20 mouse cellular contexts compared by ENCODE assay signal in genomic region chr13:106746823-106747222, GRCm38 (mm10).
DNase-seq lines count a peak whose midpoint lies in the region; TF ChIP-seq lines count a peak whose summit lies in the region.
"Had no signal": no experiment of that assay in that cellular context is flagged by ENCODE, and none has a peak within 500 bp of the region (broad histone marks: within the 10 kb centered on the region; RNA-seq: fewer than 3 reads in every experiment).

No protein-coding gene starts in this region.

- DNase-seq in heart, adult 11 months, result peak; percentile 37
- DNase-seq in heart, postnatal 36 days, result no peak
- DNase-seq in kidney, postnatal 36 days, result peak; percentile 8 to 33
- DNase-seq in kidney, adult 18-20 months, result no peak
- no peak for DNase-seq in testis, postnatal 10 days (ENCODE audit: low spot score)
- DNase-seq in lung, postnatal 36 days, result no peak
- DNase-seq: adrenal gland, adult 8-10 months; adrenal gland, postnatal 36 days; cerebellum, adult 11 months; cerebellum, adult 2 months; cerebellum, adult 9-11 months; cerebellum, postnatal 25 days; forebrain, postnatal 0 days; gastrocnemius, postnatal 10 days; gastrocnemius, postnatal 36 days had no signal

- H3K27me3 ChIP-seq in testis, adult 2 months (ENCODE audit: control insufficient read depth, insufficient read depth, low read length), result no peaks in the 10 kb centered on the region
- H3K27me3 ChIP-seq: embryonic facial prominence, embryonic 12.5 days; embryonic facial prominence, embryonic 15.5 days had no signal

- H3K27ac ChIP-seq in testis, adult 2 months (ENCODE audit: control insufficient read depth, insufficient read depth, low read depth, low read length), result 0 out of 2 replicates have a peak overlapping the region, but pooled peaks have one; percentile 35
- H3K27ac ChIP-seq: embryonic facial prominence, embryonic 12.5 days; embryonic facial prominence, embryonic 15.5 days; hindbrain, embryonic 14.5 days; hindbrain, postnatal 0 days had no signal

- no peaks in the 10 kb centered on the region for H3K4me1 ChIP-seq in testis, adult 2 months (ENCODE audit: control insufficient read depth, insufficient read depth, low read length)
- H3K4me1 ChIP-seq: embryonic facial prominence, embryonic 12.5 days; embryonic facial prominence, embryonic 15.5 days had no signal

- no peaks in the 10 kb centered on the region for H3K36me3 ChIP-seq in testis, adult 2 months (ENCODE audit: control insufficient read depth, insufficient read depth, low read length)
- H3K36me3 ChIP-seq: embryonic facial prominence, embryonic 12.5 days; embryonic facial prominence, embryonic 15.5 days had no signal

- H3K4me3 ChIP-seq in testis, adult 2 months (ENCODE audit: control insufficient read depth, low read depth, low read length), result no peak overlapping the region
- H3K4me3 ChIP-seq: embryonic facial prominence, embryonic 12.5 days; embryonic facial prominence, embryonic 15.5 days had no signal

- TF ChIP-seq POLR2A in testis, adult 2 months (IDR thresholded peaks at IDR 0.05; ENCODE audit: control insufficient read depth, low read depth, low read length), result no peak

- TF ChIP-seq CTCF in testis, adult 2 months (IDR thresholded peaks at IDR 0.05; ENCODE audit: control insufficient read depth, insufficient read depth, insufficient replicate concordance, low read depth, low read length), result no peak

- intact Hi-C loops in heart, postnatal 36 days (cut with DNase I), result no loop called here

Comparison
In these comparisons a context has a peak if more than half of its experiments do, and no peak if none do; other contexts are left out.
1. DNase-seq: peak in heart, adult 11 months (single experiment) and kidney, postnatal 36 days (2 of 2); none in heart, postnatal 36 days (0 of 2), kidney, adult 18-20 months (single experiment), testis, postnatal 10 days (single experiment) and lung, postnatal 36 days (single experiment).